Mouse (Mus musculus) MEL (cell line): ENCODE results near the gene Tkfc. TPM values are rescaled to one million over a fixed set of nuclear protein-coding genes. Genes with fewer than 3 reads are reported as not detected.

ENCODE experiments used
- DNase-seq: peaks from one replicate; pipeline ENCODE4 v3.0.0; 2011; ENCODE audit warnings: low read depth, low spot score
- H3K27ac ChIP-seq: 2 replicates; pipeline ENCODE4 v1.5.1; 2012; ENCODE audit warnings: low read depth, mild to moderate bottlenecking, control low read depth, low read length, moderate library complexity; ENCODE audit not compliant: control insufficient read depth
- H3K27me3 ChIP-seq, 2 experiments: fragments of 150-350 bp in 1 of 2; sonication (generic) in 1 of 2; 2 replicates each; pipeline ENCODE4 v1.6.1; 2012; ENCODE audit warnings: low read length in 2 of 2, mild to moderate bottlenecking in 2 of 2, improper control_type of control experiment in 1 of 2, moderate library complexity in 1 of 2; ENCODE audit not compliant: insufficient read depth in 2 of 2, control insufficient read depth in 1 of 2
- H3K36me3 ChIP-seq, 2 experiments: 2 replicates each; pipeline ENCODE4 v1.6.1; 2012 to 2014; ENCODE audit warnings: low read length in 2 of 2, improper control_type of control experiment in 1 of 2, inconsistent platforms in 1 of 2, mild to moderate bottlenecking in 1 of 2; ENCODE audit not compliant: insufficient read depth in 2 of 2, control insufficient read depth in 1 of 2
- H3K4me1 ChIP-seq, 2 experiments: fragments of 150-350 bp in 1 of 2; sonication (generic) in 1 of 2; 2 replicates each; pipeline ENCODE4 v1.6.1; 2012; ENCODE audit warnings: low read length in 2 of 2, improper control_type of control experiment in 1 of 2, mild to moderate bottlenecking in 1 of 2; ENCODE audit not compliant: insufficient read depth in 2 of 2, control insufficient read depth in 1 of 2
- H3K4me3 ChIP-seq, 2 experiments: fragments of 150-350 bp in 1 of 2; sonication (generic) in 1 of 2; 2 replicates each; pipeline ENCODE4 v1.5.1; 2012; ENCODE audit warnings: low read depth in 2 of 2, low read length in 2 of 2, mild to moderate bottlenecking in 2 of 2, moderate library complexity in 2 of 2, control low read depth in 1 of 2, improper control_type of control experiment in 1 of 2; ENCODE audit not compliant: control insufficient read depth in 1 of 2, insufficient read depth in 1 of 2
- H3K79me2 ChIP-seq: 2 replicates; pipeline ENCODE4 v1.6.1; 2012; ENCODE audit warnings: mild to moderate bottlenecking, low read length, moderate library complexity; ENCODE audit not compliant: control insufficient read depth, poor library complexity, insufficient read depth
- H3K9ac ChIP-seq: 2 replicates; pipeline ENCODE4 v1.6.1; 2012; ENCODE audit warnings: low read depth, mild to moderate bottlenecking, control low read depth, low read length, moderate library complexity; ENCODE audit not compliant: control insufficient read depth, poor library complexity, severe bottlenecking
- H3K9me3 ChIP-seq: fragments of 150-350 bp; sonication (generic); replicated peaks from 2 replicates; pipeline ENCODE4 v1.6.1; 2012; ENCODE audit warnings: mild to moderate bottlenecking, low read length, improper control_type of control experiment, moderate library complexity; ENCODE audit not compliant: insufficient read depth
- CHD1 ChIP-seq: IDR thresholded peaks from 2 replicates; pipeline ENCODE4 v1.6.1; 2012; ENCODE audit warnings: low read depth, mild to moderate bottlenecking, inconsistent platforms, low read length, improper control_type of control experiment
- EP300 ChIP-seq, 2 experiments: IDR thresholded peaks; 2 replicates each; pipeline ENCODE4 v1.6.1; 2011; ENCODE audit warnings: improper control_type of control experiment in 2 of 2, low read length in 2 of 2, low read depth in 1 of 2, mild to moderate bottlenecking in 1 of 2
- ETS1 ChIP-seq: IDR thresholded peaks from 2 replicates; pipeline ENCODE4 v1.6.1; 2012; ENCODE audit warnings: low read depth, mild to moderate bottlenecking, inconsistent platforms, low read length, improper control_type of control experiment, moderate library complexity
- GABPA ChIP-seq: IDR thresholded peaks from 2 replicates; pipeline ENCODE4 v1.6.1; 2012; ENCODE audit warnings: low read depth, mild to moderate bottlenecking, inconsistent platforms, low read length, improper control_type of control experiment, moderate library complexity
- GATA1 ChIP-seq: IDR thresholded peaks from 2 replicates; pipeline ENCODE4 v1.6.1; 2011; ENCODE audit warnings: low read depth, low read length, improper control_type of control experiment
- MEF2A ChIP-seq: IDR thresholded peaks from 2 replicates; pipeline ENCODE4 v1.6.1; 2014; ENCODE audit warnings: low read depth, mild to moderate bottlenecking, inconsistent platforms, low read length, improper control_type of control experiment; ENCODE audit not compliant: poor library complexity, insufficient replicate concordance, severe bottlenecking; ENCODE audit errors: extremely low read depth
- MXI1 ChIP-seq: IDR thresholded peaks from 2 replicates; pipeline ENCODE4 v1.6.1; 2011; ENCODE audit warnings: mild to moderate bottlenecking, low read depth, low read length, improper control_type of control experiment
- MYC ChIP-seq: IDR thresholded peaks from 2 replicates; pipeline ENCODE4 v1.6.1; 2011; ENCODE audit warnings: low read depth, mild to moderate bottlenecking, low read length, improper control_type of control experiment, moderate library complexity
- NELFE ChIP-seq: IDR thresholded peaks from 2 replicates; pipeline ENCODE4 v1.6.1; 2011; ENCODE audit warnings: low read depth, low read length, improper control_type of control experiment
- NRF1 ChIP-seq: IDR thresholded peaks from 2 replicates; pipeline ENCODE4 v1.6.1; 2014; ENCODE audit warnings: low read depth, mild to moderate bottlenecking, inconsistent platforms, low read length, improper control_type of control experiment, moderate library complexity; ENCODE audit not compliant: poor library complexity, insufficient read depth, severe bottlenecking
- POLR2A ChIP-seq, 2 experiments: IDR thresholded peaks; 2 replicates each; pipeline ENCODE4 v1.6.1; 2011 to 2012; ENCODE audit warnings: low read length in 2 of 2, mild to moderate bottlenecking in 2 of 2, control low read depth in 1 of 2, improper control_type of control experiment in 1 of 2, low read depth in 1 of 2, moderate library complexity in 1 of 2; ENCODE audit not compliant: control insufficient read depth in 1 of 2, insufficient read depth in 1 of 2, poor library complexity in 1 of 2
- POLR2AphosphoS5 ChIP-seq: IDR thresholded peaks from 2 replicates; pipeline ENCODE4 v1.6.1; 2012; ENCODE audit warnings: low read depth, borderline replicate concordance, mild to moderate bottlenecking, inconsistent platforms, low read length, moderate library complexity, mixed read lengths
- RAD21 ChIP-seq: IDR thresholded peaks from 2 replicates; pipeline ENCODE4 v1.6.1; 2011; ENCODE audit warnings: mild to moderate bottlenecking, low read depth, low read length, improper control_type of control experiment
- RCOR1 ChIP-seq: IDR thresholded peaks from 2 replicates; pipeline ENCODE4 v1.6.1; 2012; ENCODE audit warnings: low read depth, mild to moderate bottlenecking, inconsistent platforms, low read length, improper control_type of control experiment
- SIN3A ChIP-seq: IDR thresholded peaks from 2 replicates; pipeline ENCODE4 v1.6.1; 2012; ENCODE audit warnings: low read length, improper control_type of control experiment, inconsistent platforms
- TAL1 ChIP-seq: IDR thresholded peaks from 2 replicates; pipeline ENCODE4 v1.6.1; 2012; ENCODE audit warnings: mild to moderate bottlenecking, inconsistent platforms, low read length, moderate library complexity, mixed read lengths
- TCF12 ChIP-seq: IDR thresholded peaks from 2 replicates; pipeline ENCODE4 v1.6.1; 2014; ENCODE audit warnings: low read depth, mild to moderate bottlenecking, inconsistent platforms, low read length, improper control_type of control experiment, moderate library complexity
- ZKSCAN1 ChIP-seq: IDR thresholded peaks from 2 replicates; pipeline ENCODE4 v1.6.1; 2012; ENCODE audit warnings: low read depth, mild to moderate bottlenecking, inconsistent platforms, low read length, improper control_type of control experiment, moderate library complexity
- polyA plus RNA-seq, 2 experiments: library from polyadenylated mRNA; stranded (reverse) in 1 of 2; unstranded in 1 of 2; fragments of >175 nt in 1 of 2; fragments of >200 nt in 1 of 2; gene quantifications; 2 replicates each; pipeline versions ENCODE4 v1.2.1 to v1.2.4; 2012; ENCODE audit warnings: low replicate concordance in 2 of 2, low read depth in 1 of 2; ENCODE audit not compliant: insufficient read length in 2 of 2, insufficient read depth in 1 of 2, missing spikeins in 1 of 2
- total RNA-seq: library from RNA; depleted of rRNA; stranded (reverse); fragments of 300-350 nt; gene quantifications from 2 replicates; pipeline ENCODE4 v1.2.3, GENCODE M21; 2012

Tkfc gene
- total and polyA plus RNA-seq, 3 experiments, result 3.6 to 12.8 TPM; not detected in 1

DNA sequence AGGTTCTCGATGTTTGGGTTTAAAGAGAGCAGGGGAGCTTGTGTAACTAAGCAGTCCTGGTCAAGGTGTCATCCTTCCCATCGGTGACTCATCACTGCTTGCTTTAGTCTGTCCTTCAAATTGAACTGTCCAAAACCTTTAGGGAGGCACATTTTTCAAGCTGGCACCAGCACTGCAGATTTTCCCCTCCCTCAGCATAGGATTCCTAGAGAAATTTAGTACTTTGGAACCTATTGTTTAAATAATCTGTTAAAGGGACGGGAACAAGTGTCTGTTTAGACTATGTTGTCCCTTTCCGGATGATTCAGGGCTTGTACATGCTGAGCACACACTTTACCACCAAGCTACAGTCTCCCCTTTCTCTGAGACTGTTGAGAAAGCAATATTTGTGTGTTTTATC lies 40.2 kb downstream of the Tkfc start:
- no peaks in the 10 kb centered on the region for H3K79me2 ChIP-seq
- no peaks in the 10 kb centered on the region for H3K9me3 ChIP-seq
- H3K27ac ChIP-seq, result no peak overlapping the region
- peaks cover 0 to 17% of the 10 kb centered on the region in 2 experiments; a peak in 2 of 4 replicates for H3K4me1 ChIP-seq
- no peak for DNase-seq
- no peak overlapping the region for H3K9ac ChIP-seq
- no peak overlapping the region for H3K4me3 ChIP-seq
- TF ChIP-seq ZKSCAN1 (no peak), TAL1 (no peak), MXI1 (no peak), TCF12 (no peak), NRF1 (no peak), SIN3A (no peak), MEF2A (no peak), POLR2AphosphoS5 (no peak), MYC (no peak), RAD21 (no peak), POLR2A (IDR thresholded peaks at IDR 0.05; ENCODE audit: control insufficient read depth in 1 of 2, insufficient read depth in 1 of 2, low read depth in 1 of 2, low read length in 2 of 2, poor library complexity in 1 of 2) (no peak), RCOR1 (no peak), NELFE (no peak), GABPA (no peak)
- peaks cover 0 to 10% of the 10 kb centered on the region in 2 experiments; a peak in 2 of 4 replicates for H3K36me3 ChIP-seq
- no peaks in the 10 kb centered on the region for H3K27me3 ChIP-seq

- TF ChIP-seq ETS1 (no peak), GATA1 (no peak), MYC (no peak), CHD1 (no peak), EP300 (IDR thresholded peaks at IDR 0.05; ENCODE audit: low read depth in 1 of 2, low read length in 2 of 2) (0 out of 4 replicates have a peak, but pooled peaks of 1 of the 2 experiments have one; percentile 19), GABPA (no peak)
- TF ChIP-seq, all 39 proteins: peak for 1
- no peak overlapping the region for H3K27ac ChIP-seq
- peak; percentile 36 for DNase-seq
- H3K27me3 ChIP-seq, result no peaks in the 10 kb centered on the region
- no peaks in the 10 kb centered on the region for H3K9me3 ChIP-seq
- no peak overlapping the region for H3K9ac ChIP-seq
- no peak overlapping the region for H3K4me3 ChIP-seq
- peaks cover 0 to 17% of the 10 kb centered on the region in 2 experiments; a peak in 2 of 4 replicates for H3K4me1 ChIP-seq
- H3K79me2 ChIP-seq, result no peaks in the 10 kb centered on the region
- peaks cover 0 to 10% of the 10 kb centered on the region in 2 experiments; a peak in 2 of 4 replicates for H3K36me3 ChIP-seq
Measured at GRCm38 (mm10) chr19:10564278-10564677, 41.2 kb downstream of the Tkfc start.
